Mouse (Mus musculus) ES-Bruce4 (cell line): Measurements from ENCODE around the gene Cand2.

Experiments
- CTCF ChIP-seq: IDR thresholded peaks from one replicate; pipeline ENCODE4 v1.8.1; 2011; ENCODE audit warnings: low read depth, low read length
- POLR2A ChIP-seq: IDR thresholded peaks from one replicate; pipeline ENCODE4 v1.8.1; 2011; ENCODE audit warnings: low read length; ENCODE audit not compliant: insufficient read depth

DNA sequence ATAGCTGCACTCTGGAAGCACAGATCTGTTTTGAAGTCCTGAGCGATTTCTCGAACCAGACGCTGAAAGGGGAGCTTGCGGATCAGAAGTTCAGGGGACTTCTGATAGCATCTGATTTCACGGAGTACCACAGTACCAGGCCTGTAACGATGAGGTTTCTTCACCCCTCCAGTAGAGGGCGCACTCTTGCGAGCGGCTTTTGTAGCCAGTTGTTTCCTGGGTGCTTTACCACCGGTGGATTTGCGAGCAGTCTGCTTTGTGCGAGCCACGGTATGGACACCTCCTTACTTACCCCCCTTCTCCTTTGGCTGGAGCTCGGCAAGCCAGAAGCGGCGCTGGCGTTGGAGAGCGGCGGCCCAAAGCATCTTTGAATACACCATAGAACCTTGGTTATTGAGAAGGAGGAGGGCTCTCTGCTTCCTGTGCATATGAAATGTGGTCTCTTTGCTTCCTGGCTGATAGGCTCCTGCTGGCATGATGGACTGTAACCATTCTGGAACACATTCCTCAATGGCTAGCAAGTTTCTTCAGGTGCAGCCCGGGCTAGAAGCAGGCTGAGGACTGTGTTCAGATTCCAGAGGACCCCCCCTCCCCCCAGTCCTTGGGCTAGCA, 4.2 kb upstream of the Cand2 start:
- TF ChIP-seq POLR2A (no peak), CTCF (peak; percentile 44)
